Mouse (Mus musculus) small intestine, adult 10 weeks (tissue): ENCODE data around the gene Scgb2b2. TPM values are rescaled to one million over a fixed set of nuclear protein-coding genes. Genes with fewer than 3 reads are reported as not detected.

Experiments
- polyA plus RNA-seq: library from polyadenylated mRNA; stranded (reverse); fragments of 350-450 nt; fragmentation: Illumina TruSeq; extraction: RNeasy Lipid Tissue Mini Kit (QIAGEN cat#74804); gene quantifications from one replicate; pipeline ENCODE4 v1.2.3, GENCODE M21; 2014; ENCODE audit warnings: low replicate concordance

Scgb2b2 gene
- not detected for polyA plus RNA-seq

GRCm38 (mm10) chr7:31290208-31290607, at the start of gene Scgb2b2:
Gene Scgb2b2, plus strand, starts transcription at chr7:31290508.

GRCm38 (mm10) chr7:31291721-31292120, 1.4 kb downstream of the Scgb2b2 start, which contains the start of gene Scgb1b2:
Gene Scgb1b2, minus strand, starts transcription at chr7:31291821.

Other genes with a start within 250 kb of the Scgb2b2 start
- gene Fxyd5, start 248.0 kb upstream of the Scgb2b2 start, polyA plus RNA-seq: 0.93 TPM
- not detected for gene Fxyd7, start 239.0 kb upstream of the Scgb2b2 start, polyA plus RNA-seq
- 1.4 TPM for gene Fxyd1, start 233.3 kb upstream of the Scgb2b2 start, polyA plus RNA-seq
- gene Lgi4, start 231.2 kb upstream of the Scgb2b2 start, polyA plus RNA-seq: 0.11 TPM
- gene Fxyd3, start 213.8 kb upstream of the Scgb2b2 start, polyA plus RNA-seq: 7.4 TPM
- not detected for gene Hpn, start 175.2 kb upstream of the Scgb2b2 start, polyA plus RNA-seq
- not detected for gene Scn1b, start 163.5 kb upstream of the Scgb2b2 start, polyA plus RNA-seq
- gene Gramd1a, start 134.6 kb upstream of the Scgb2b2 start, polyA plus RNA-seq: 3.9 TPM
- not detected for gene Scgb1b2, start 1.3 kb downstream of the Scgb2b2 start, polyA plus RNA-seq
- gene Scgb2b3, start 71.6 kb downstream of the Scgb2b2 start, polyA plus RNA-seq: not detected
- not detected for gene Scgb1b3, start 85.1 kb downstream of the Scgb2b2 start, polyA plus RNA-seq